Mouse (Mus musculus) left cerebral cortex, postnatal 4 days (tissue): ENCODE measurements around the gene Copb1. TPM values are rescaled to one million over a fixed set of nuclear protein-coding genes. Genes with fewer than 3 reads are reported as not detected.

ENCODE experiments used
- DNase-seq: peaks from one replicate; pipeline ENCODE4 v3.0.0-alpha.2; 2022
- intact Hi-C: fragments of 180-260 bp; cut with DNase I; formaldehyde crosslinking; loops from one replicate; pipeline ENCODE4 v1.15.1; 2025
- total RNA-seq, 2 experiments: library from RNA; stranded (reverse); gene quantifications; 2 replicates each; pipeline ENCODE4 v1.2.3; 2021

Gene Copb1
- 10 to 100 TPM; 76.7 to 80.3 TPM for total RNA-seq

GRCm38 (mm10) chr7:114253885-114254833, at the start of gene Copb1:
Gene Copb1 (minus strand): TSS chr7:114254711.
- intact Hi-C loops, result no loop called here
- DNase-seq, result peak; percentile 92

GRCm38 (mm10) chr7:114301293-114301782, 46.8 kb upstream of the Copb1 start:
- DNase-seq, result no peak
- intact Hi-C loops, result no loop called here

- intact Hi-C loops, result no loop called here
- DNase-seq, result no peak
Observed at GRCm38 (mm10) chr7:114300782-114301181, 46.3 kb upstream of the Copb1 start.

GRCm38 (mm10) chr7:114299247-114299646, 44.7 kb upstream of the Copb1 start:
- intact Hi-C loops, result no loop called here
- no peak for DNase-seq

GRCm38 (mm10) chr7:114294698-114295097, 40.2 kb upstream of the Copb1 start:
- peak; percentile 16 for DNase-seq
- intact Hi-C loops, result no loop called here

GRCm38 (mm10) chr7:114293903-114294302, 39.4 kb upstream of the Copb1 start:
- DNase-seq, result no peak
- intact Hi-C loops, result no loop called here

- intact Hi-C loops, result no loop called here
Observed at GRCm38 (mm10) chr7:114292501-114292971, 38.0 kb upstream of the Copb1 start.

GRCm38 (mm10) chr7:114291461-114292335, 37.2 kb upstream of the Copb1 start:
- DNase-seq, result peak; percentile 61
- intact Hi-C loops, result no loop called here

More at GRCm38 (mm10) chr7:114292501-114292971, 38.0 kb upstream of the Copb1 start:
- peak; percentile 93 for DNase-seq

- intact Hi-C loops, result no loop called here
- DNase-seq, result peak; percentile 85
Observed at GRCm38 (mm10) chr7:114290078-114290506, 35.6 kb upstream of the Copb1 start.

- intact Hi-C loops, result no loop called here
- DNase-seq, result no peak
Observed at GRCm38 (mm10) chr7:114284296-114284910, 29.9 kb upstream of the Copb1 start.

GRCm38 (mm10) chr7:114283006-114283405, 28.5 kb upstream of the Copb1 start:
- intact Hi-C loops, result no loop called here
- DNase-seq, result no peak

GRCm38 (mm10) chr7:114281671-114282070, 27.2 kb upstream of the Copb1 start:
- intact Hi-C loops, result loop anchor here (2.0 kb wide), 1 partner anchor 135 kb away; no protein-coding TSS in a partner anchor
- peak; percentile 43 for DNase-seq

GRCm38 (mm10) chr7:114276005-114276752, 21.7 kb upstream of the Copb1 start, which contains the start of gene Psma1:
Gene Psma1 (minus strand): TSS chr7:114276118.
- intact Hi-C loops, result loop anchor here (10.0 kb wide), 1 partner anchor 219 kb away; no protein-coding TSS in a partner anchor

GRCm38 (mm10) chr7:114275372-114276004, 21.0 kb upstream of the Copb1 start:
- intact Hi-C loops, result loop anchor here (10.0 kb wide), 1 partner anchor 219 kb away; no protein-coding TSS in a partner anchor
- DNase-seq, result no peak

More at GRCm38 (mm10) chr7:114276005-114276752, 21.7 kb upstream of the Copb1 start, which contains the start of gene Psma1:
- peak; percentile 97 for DNase-seq

- intact Hi-C loops, result no loop called here
Observed at GRCm38 (mm10) chr7:114268446-114268845, 13.9 kb upstream of the Copb1 start.

GRCm38 (mm10) chr7:114251684-114252083, 2.8 kb downstream of the Copb1 start:
- intact Hi-C loops, result no loop called here
- no peak for DNase-seq

More at GRCm38 (mm10) chr7:114268446-114268845, 13.9 kb upstream of the Copb1 start:
- DNase-seq, result no peak

GRCm38 (mm10) chr7:114233980-114234379, 20.5 kb downstream of the Copb1 start:
- intact Hi-C loops, result no loop called here

GRCm38 (mm10) chr7:114232982-114233381, 21.5 kb downstream of the Copb1 start:
- intact Hi-C loops, result no loop called here
- no peak for DNase-seq

More at GRCm38 (mm10) chr7:114233980-114234379, 20.5 kb downstream of the Copb1 start:
- DNase-seq, result no peak

GRCm38 (mm10) chr7:114231857-114232256, 22.7 kb downstream of the Copb1 start:
- intact Hi-C loops, result no loop called here
- DNase-seq, result no peak
